Mouse (Mus musculus) midbrain, postnatal 0 days (tissue): ENCODE data around the gene Prim2. TPM values are rescaled to one million over a fixed set of nuclear protein-coding genes. Genes with fewer than 3 reads are reported as not detected.

Source experiments
- ATAC-seq: fragments of 200-750 bp; cut with Nextera tagmentation; 2 replicates; pipeline ENCODE4 v1.8.0; 2017; ENCODE audit warnings: moderate number of reproducible peaks, mild to moderate bottlenecking, moderate TSS enrichment, moderate library complexity; ENCODE audit not compliant: low FRiP score
- DNase-seq: peaks from one replicate; pipeline ENCODE4 v3.0.0-alpha.2; 2015; ENCODE audit warnings: low spot score
- H3K27ac ChIP-seq: fragments of 300-500 bp; sonication (generic); 2 replicates; pipeline ENCODE4 v1.5.1; 2014; ENCODE audit warnings: low read depth, mild to moderate bottlenecking, low read length, mixed read lengths
- H3K27me3 ChIP-seq: fragments of 300-500 bp; sonication (generic); 2 replicates; pipeline ENCODE4 v1.6.1; 2014; ENCODE audit warnings: low read length, control low read depth, mixed read lengths; ENCODE audit not compliant: insufficient read depth
- H3K36me3 ChIP-seq: fragments of 300-500 bp; sonication (generic); 2 replicates; pipeline ENCODE4 v1.6.1; 2014; ENCODE audit warnings: low read length, control low read depth, mixed read lengths; ENCODE audit not compliant: insufficient read depth
- H3K4me1 ChIP-seq: fragments of 300-500 bp; sonication (generic); 2 replicates; pipeline ENCODE4 v1.6.1; 2014; ENCODE audit warnings: mild to moderate bottlenecking, control low read depth, antibody characterized with exemption, low read length, mixed read lengths; ENCODE audit not compliant: insufficient read depth
- H3K4me2 ChIP-seq: fragments of 300-500 bp; sonication (generic); 2 replicates; pipeline ENCODE4 v1.6.1; 2014; ENCODE audit warnings: low read depth, mild to moderate bottlenecking, low read length, mixed read lengths; ENCODE audit not compliant: poor library complexity, severe bottlenecking
- H3K4me3 ChIP-seq: fragments of 300-500 bp; sonication (generic); 2 replicates; pipeline ENCODE4 v1.5.1; 2014; ENCODE audit warnings: low read depth, mild to moderate bottlenecking, low read length, moderate library complexity
- H3K9ac ChIP-seq: fragments of 300-500 bp; sonication (generic); replicated peaks from 2 replicates; pipeline ENCODE4 v1.6.1; 2014; ENCODE audit warnings: mild to moderate bottlenecking, low read length, moderate library complexity, mixed read lengths; ENCODE audit not compliant: poor library complexity, severe bottlenecking
- H3K9me3 ChIP-seq: fragments of 300-500 bp; sonication (generic); 2 replicates; pipeline ENCODE4 v1.6.1; 2016; ENCODE audit warnings: low read length, control low read depth
- CTCF ChIP-seq: IDR thresholded peaks from 2 replicates; pipeline ENCODE4 v1.5.1; 2016; ENCODE audit warnings: antibody characterized with exemption, mild to moderate bottlenecking
- WGBS: fragments of 180-500 bp; shearing (Covaris S2); extraction: QIAGEN DNeasy Blood & Tissue Kit; methylation state at CpG from one replicate; pipeline ENCODE4 v1.1.7; 2014; 5-methylcytosine and 5-hydroxymethylcytosine counted together
- polyA plus RNA-seq: library from polyadenylated mRNA; unstranded; fragments of >200 nt; fragmentation: Nextera tagmentation; extraction: Ambion mirVana; gene quantifications from 2 replicates; pipeline ENCODE4 v1.2.1, GENCODE M21; 2015
- total RNA-seq: library from RNA; depleted of rRNA; stranded (reverse); fragments of >200 nt; gene quantifications from 2 replicates; pipeline ENCODE4 v1.2.3, GENCODE M21; 2014

Gene Prim2
- total and polyA plus RNA-seq, 2 experiments from 2014 or later: 12.6 to 18.7 TPM

DNA sequence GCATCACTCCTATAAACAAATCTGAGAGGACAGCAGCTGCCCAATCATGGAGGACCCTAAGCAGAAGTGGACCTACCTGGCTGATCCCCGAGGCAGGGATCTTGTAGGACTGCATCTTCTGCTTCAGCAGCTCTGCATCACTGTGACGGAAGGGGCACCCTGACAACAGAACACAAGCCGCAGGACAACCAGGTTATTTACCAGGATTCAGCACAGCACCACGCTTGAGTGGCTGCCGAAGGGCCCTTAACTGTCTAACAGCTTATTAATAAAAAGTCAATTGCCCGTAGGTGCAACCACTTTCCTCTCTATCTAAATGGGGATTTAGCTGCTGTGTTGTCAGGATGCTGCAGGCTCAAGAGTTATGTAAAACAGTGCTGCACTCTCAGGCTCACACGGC lies 189.2 kb downstream of the Prim2 start:
- no peak for ATAC-seq
- Histone ChIP-seq H3K4me1 (no peaks in the 10 kb centered on the region), H3K27ac (no peak overlapping the region)

GRCm38 (mm10) chr1:33471069-33471468 lies 198.5 kb downstream of the Prim2 start:
- DNase-seq (no peak), ATAC-seq (no peak)
- TF ChIP-seq CTCF: no peak
- no peak overlapping the region for H3K4me2 ChIP-seq
- WGBS: 91% methylated on average over 6 of the region's 6 CpGs
- H3K36me3 ChIP-seq: no peaks in the 10 kb centered on the region
- no peak overlapping the region for H3K27ac ChIP-seq
- no peak overlapping the region for H3K4me3 ChIP-seq
- H3K9ac ChIP-seq: no peak overlapping the region
- H3K27me3 ChIP-seq: no peaks in the 10 kb centered on the region
- H3K4me1 ChIP-seq: no peaks in the 10 kb centered on the region
- no peaks in the 10 kb centered on the region for H3K9me3 ChIP-seq

More for the DNA sequence above, 189.2 kb downstream of the Prim2 start:
- H3K4me3 ChIP-seq: no peak overlapping the region
- DNase-seq: no peak
- no peaks in the 10 kb centered on the region for H3K27me3 ChIP-seq
- H3K4me2 ChIP-seq: no peak overlapping the region
- H3K9me3 ChIP-seq: no peaks in the 10 kb centered on the region; the same call in 1 of the 2 replicates
- no peak for TF ChIP-seq CTCF
- WGBS: 69% methylated on average over 7 of the region's 7 CpGs
- no peaks in the 10 kb centered on the region for H3K36me3 ChIP-seq
- no peak overlapping the region for H3K9ac ChIP-seq

GRCm38 (mm10) chr1:33470222-33470621 lies 199.4 kb downstream of the Prim2 start:
- Histone ChIP-seq H3K4me1 (no peaks in the 10 kb centered on the region), H3K27ac (no peak overlapping the region), H3K4me2 (no peak overlapping the region), H3K36me3 (no peaks in the 10 kb centered on the region), H3K27me3 (no peaks in the 10 kb centered on the region), H3K9ac (no peak overlapping the region), H3K4me3 (no peak overlapping the region), H3K9me3 (no peaks in the 10 kb centered on the region)
- ATAC-seq: no peak
- DNase-seq: peak; percentile 9
- 91% methylated on average over 8 of the region's 8 CpGs for WGBS
- TF ChIP-seq CTCF: no peak

GRCm38 (mm10) chr1:33464234-33464633 lies 205.4 kb downstream of the Prim2 start:
- TF ChIP-seq CTCF: no peak
- Histone ChIP-seq H3K4me2 (no peak overlapping the region), H3K9ac (no peak overlapping the region), H3K4me3 (no peak overlapping the region), H3K27me3 (no peaks in the 10 kb centered on the region), H3K9me3 (no peaks in the 10 kb centered on the region), H3K4me1 (no peaks in the 10 kb centered on the region), H3K27ac (no peak overlapping the region), H3K36me3 (no peaks in the 10 kb centered on the region)
- WGBS: 38% methylated on average over 5 of the region's 5 CpGs
- peak; percentile 33 for DNase-seq
- ATAC-seq: no peak

GRCm38 (mm10) chr1:33460703-33461102 lies 208.9 kb downstream of the Prim2 start:
- H3K4me1 ChIP-seq: no peaks in the 10 kb centered on the region
- no peak overlapping the region for H3K27ac ChIP-seq
- no peak overlapping the region for H3K4me3 ChIP-seq
- no peak overlapping the region for H3K4me2 ChIP-seq
- H3K27me3 ChIP-seq: no peaks in the 10 kb centered on the region
- 87% methylated on average over 8 of the region's 8 CpGs for WGBS
- no peaks in the 10 kb centered on the region for H3K9me3 ChIP-seq
- H3K9ac ChIP-seq: no peak overlapping the region
- no peak for TF ChIP-seq CTCF
- ATAC-seq (no peak), DNase-seq (no peak)
- H3K36me3 ChIP-seq: no peaks in the 10 kb centered on the region

GRCm38 (mm10) chr1:33460262-33460661 lies 209.3 kb downstream of the Prim2 start:
- no peak overlapping the region for H3K4me2 ChIP-seq
- TF ChIP-seq CTCF: no peak
- no peaks in the 10 kb centered on the region for H3K4me1 ChIP-seq
- DNase-seq (no peak), ATAC-seq (no peak)
- H3K27me3 ChIP-seq: no peaks in the 10 kb centered on the region
- no peak overlapping the region for H3K27ac ChIP-seq
- H3K4me3 ChIP-seq: no peak overlapping the region
- H3K36me3 ChIP-seq: no peaks in the 10 kb centered on the region
- H3K9ac ChIP-seq: no peak overlapping the region
- no peaks in the 10 kb centered on the region for H3K9me3 ChIP-seq
- WGBS: 82% methylated on average over 3 of the region's 3 CpGs
